Mouse (Mus musculus): ENCODE data around the gene Hspg2.

DNA sequence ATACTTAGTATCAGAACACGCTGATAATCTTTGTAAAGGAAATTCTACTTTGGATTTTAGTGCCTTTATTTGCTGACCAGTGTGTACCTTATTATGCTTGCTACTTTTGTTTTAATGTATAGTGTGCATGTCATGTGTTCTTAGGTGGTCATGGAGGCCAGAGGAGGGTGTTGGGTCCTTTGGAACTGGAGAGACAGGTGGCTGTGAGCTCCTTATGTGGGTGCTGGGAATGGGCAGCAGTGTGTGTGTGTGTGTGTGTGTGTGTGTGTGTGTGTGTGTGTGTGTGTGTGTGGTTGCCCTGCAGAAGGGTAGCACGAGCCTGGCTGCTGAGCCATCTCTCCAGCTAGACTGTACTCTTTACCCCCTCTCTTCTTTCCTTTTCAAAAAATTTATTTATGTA lies 138.5 kb downstream of the Hspg2 start:
- TF ChIP-seq GATA2 (IDR thresholded peaks at IDR 0.05; ENCODE audit: borderline replicate concordance, low read depth, low read length) (no peak), CTCF (IDR thresholded peaks at IDR 0.05; ENCODE audit: low read depth, low read length) (no peak), GATA1 (IDR thresholded peaks at IDR 0.05; ENCODE audit: borderline replicate concordance, low read length) (no peak)
